Mouse (Mus musculus) neural tube, embryonic 14.5 days (tissue): ENCODE measurements around the gene Tceanc2. TPM values are rescaled to one million over a fixed set of nuclear protein-coding genes. Genes with fewer than 3 reads are reported as not detected.

ENCODE experiments used
- ATAC-seq: fragments of 200-750 bp; cut with Nextera tagmentation; 2 replicates; pipeline ENCODE4 v1.8.0; 2017; ENCODE audit warnings: low read depth, mild to moderate bottlenecking, moderate TSS enrichment, moderate library complexity
- H3K27ac ChIP-seq: fragments of 300-500 bp; sonication (generic); 2 replicates; pipeline ENCODE4 v1.5.1; 2014; ENCODE audit warnings: low read depth, mild to moderate bottlenecking, control low read depth, low read length, moderate library complexity, mixed read lengths
- H3K27me3 ChIP-seq: fragments of 300-500 bp; sonication (generic); 2 replicates; pipeline ENCODE4 v1.6.1; 2014; ENCODE audit warnings: low read length; ENCODE audit not compliant: control insufficient read depth, insufficient read depth
- H3K36me3 ChIP-seq: fragments of 300-500 bp; sonication (generic); 2 replicates; pipeline ENCODE4 v1.6.1; 2014; ENCODE audit warnings: low read length, mixed read lengths; ENCODE audit not compliant: control insufficient read depth, insufficient read depth
- H3K4me1 ChIP-seq: fragments of 300-500 bp; sonication (generic); 2 replicates; pipeline ENCODE4 v1.6.1; 2014; ENCODE audit warnings: low read length; ENCODE audit not compliant: control insufficient read depth, insufficient read depth
- H3K4me2 ChIP-seq: fragments of 300-500 bp; sonication (generic); 2 replicates; pipeline ENCODE4 v1.6.1; 2014; ENCODE audit warnings: mild to moderate bottlenecking, low read depth, low read length, control low read depth
- H3K4me3 ChIP-seq: fragments of 300-500 bp; sonication (generic); 2 replicates; pipeline ENCODE4 v1.5.1; 2014; ENCODE audit warnings: low read depth, low read length, control low read depth, mixed read lengths
- H3K9ac ChIP-seq: fragments of 300-500 bp; sonication (generic); replicated peaks from 2 replicates; pipeline ENCODE4 v1.6.1; 2014; ENCODE audit warnings: low read depth, mild to moderate bottlenecking, control low read depth, low read length, mixed read lengths
- H3K9me3 ChIP-seq: fragments of 300-500 bp; sonication (generic); 2 replicates; pipeline ENCODE4 v1.6.1; 2016; ENCODE audit warnings: low read length; ENCODE audit not compliant: control insufficient read depth
- WGBS: fragments of 180-500 bp; shearing (Covaris S2); extraction: QIAGEN DNeasy Blood & Tissue Kit; methylation state at CpG from one replicate; pipeline ENCODE4 v1.1.7; 2014; 5-methylcytosine and 5-hydroxymethylcytosine counted together
- polyA plus RNA-seq: library from polyadenylated mRNA; unstranded; fragments of >200 nt; fragmentation: Nextera tagmentation; extraction: Ambion mirVana; gene quantifications from 2 replicates; pipeline ENCODE4 v1.2.1, GENCODE M21; 2014

The Tceanc2 gene
- 22.7 and 56.4 TPM in 2 replicates for polyA plus RNA-seq

GRCm38 (mm10) chr4:107178830-107179490 lies at the start of gene Tceanc2:
Gene Tceanc2 (minus strand): TSS chr4:107179116.
- under 1% methylated on average over 47 of the region's 47 CpGs for WGBS
- ATAC-seq = peak; percentile 74
- Histone ChIP-seq H3K9me3 (no peaks in the 10 kb centered on the region), H3K36me3 (0 out of 2 replicates have a peak, but pooled peaks cover 5% of the 10 kb centered on the region), H3K4me3 (peak within 1 kb of the TSS; percentile 94), H3K27me3 (no peaks in the 10 kb centered on the region; the same call in 1 of the 2 replicates), H3K9ac (peak within 1 kb of the TSS; percentile 91), H3K4me2 (peak within 1 kb of the TSS; percentile 82), H3K4me1 (peaks cover 37% of the 10 kb centered on the region), H3K27ac (peak within 1 kb of the TSS; percentile 97)

DNA sequence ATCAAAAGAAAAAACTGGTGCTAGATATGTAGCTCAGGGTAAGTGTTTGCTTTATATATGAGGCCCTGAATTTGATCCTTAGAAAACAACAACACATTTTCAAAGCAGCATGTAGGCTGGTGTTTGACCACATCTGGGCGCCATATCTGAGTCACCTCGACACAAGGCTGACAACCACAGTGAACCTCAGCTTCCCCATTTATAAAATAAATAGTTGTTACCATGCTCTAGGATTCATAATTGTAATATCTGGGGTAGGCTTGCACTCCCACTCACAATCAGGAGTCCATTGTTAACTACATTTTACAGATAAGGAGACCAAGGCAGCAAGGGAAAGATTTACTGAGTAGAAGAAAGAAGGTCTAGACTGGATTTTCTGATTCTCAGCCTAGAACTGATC lies 47.4 kb upstream of the Tceanc2 start:
- Histone ChIP-seq H3K4me1 (no peaks in the 10 kb centered on the region), H3K4me2 (no peak overlapping the region), H3K9me3 (no peaks in the 10 kb centered on the region), H3K27me3 (no peaks in the 10 kb centered on the region), H3K9ac (no peak overlapping the region), H3K4me3 (no peak overlapping the region), H3K36me3 (no peaks in the 10 kb centered on the region), H3K27ac (no peak overlapping the region)
- 95% methylated on average over 2 of the region's 2 CpGs for WGBS
- ATAC-seq = no peak

DNA sequence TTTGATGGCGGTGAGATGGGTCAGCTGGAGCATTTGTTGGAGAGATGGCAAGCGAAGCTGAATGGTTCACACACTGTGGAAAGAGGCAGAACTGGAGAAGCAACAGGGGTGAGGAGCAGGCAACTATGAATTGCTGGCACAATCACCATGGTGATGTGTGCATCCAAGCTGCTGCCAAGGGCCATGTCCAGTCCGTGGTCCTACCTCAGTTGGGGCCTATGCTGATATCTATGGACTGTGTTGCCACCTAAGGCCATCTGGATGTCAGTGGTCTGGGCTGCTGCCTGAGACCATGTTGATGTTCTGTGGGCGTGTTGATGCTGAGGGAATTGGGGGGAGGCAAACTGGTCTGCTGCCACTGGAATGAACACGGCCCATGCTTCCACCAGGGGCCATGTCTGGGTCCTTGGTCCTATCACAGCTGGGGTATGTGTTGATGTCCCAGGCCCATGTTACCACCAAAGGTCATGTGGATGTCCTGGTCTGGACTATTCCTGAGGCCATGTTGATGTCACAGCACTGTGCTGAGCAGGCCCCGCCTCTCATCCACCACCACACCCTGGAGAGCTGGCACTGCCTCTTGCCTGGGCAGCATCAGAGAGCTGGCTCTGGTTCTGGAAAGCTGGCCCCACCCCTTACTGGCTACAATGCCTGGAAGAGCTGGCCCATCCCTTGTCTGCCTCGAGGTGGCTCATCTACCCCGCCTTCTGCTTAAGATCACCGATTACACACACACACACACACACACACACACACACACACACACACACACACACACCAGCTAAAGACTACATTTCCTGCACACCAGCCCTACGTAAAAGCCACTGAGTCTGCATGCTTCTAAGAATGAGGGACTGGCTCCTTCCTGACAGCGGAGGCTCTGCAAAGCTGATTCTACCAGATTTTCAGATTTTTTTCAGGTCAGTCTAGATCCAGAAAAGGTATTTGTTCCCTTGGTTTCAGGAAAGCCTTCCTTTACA lies 44.6 kb upstream of the Tceanc2 start:
- Histone ChIP-seq H3K4me2 (no peak overlapping the region), H3K9me3 (no peaks in the 10 kb centered on the region), H3K4me3 (no peak overlapping the region), H3K36me3 (no peaks in the 10 kb centered on the region), H3K27me3 (no peaks in the 10 kb centered on the region), H3K9ac (no peak overlapping the region), H3K27ac (no peak overlapping the region), H3K4me1 (no peaks in the 10 kb centered on the region)
- ATAC-seq = no peak
- 89% methylated on average over 8 of the region's 11 CpGs for WGBS

- Histone ChIP-seq H3K4me2 (no peak overlapping the region), H3K4me3 (no peak overlapping the region), H3K36me3 (no peaks in the 10 kb centered on the region), H3K4me1 (no peaks in the 10 kb centered on the region), H3K27ac (no peak overlapping the region), H3K27me3 (no peaks in the 10 kb centered on the region), H3K9ac (no peak overlapping the region), H3K9me3 (no peaks in the 10 kb centered on the region)
- ATAC-seq = no peak
- WGBS = 94% methylated on average over 5 of the region's 5 CpGs
Observed at GRCm38 (mm10) chr4:107221524-107221923, 42.6 kb upstream of the Tceanc2 start.

DNA sequence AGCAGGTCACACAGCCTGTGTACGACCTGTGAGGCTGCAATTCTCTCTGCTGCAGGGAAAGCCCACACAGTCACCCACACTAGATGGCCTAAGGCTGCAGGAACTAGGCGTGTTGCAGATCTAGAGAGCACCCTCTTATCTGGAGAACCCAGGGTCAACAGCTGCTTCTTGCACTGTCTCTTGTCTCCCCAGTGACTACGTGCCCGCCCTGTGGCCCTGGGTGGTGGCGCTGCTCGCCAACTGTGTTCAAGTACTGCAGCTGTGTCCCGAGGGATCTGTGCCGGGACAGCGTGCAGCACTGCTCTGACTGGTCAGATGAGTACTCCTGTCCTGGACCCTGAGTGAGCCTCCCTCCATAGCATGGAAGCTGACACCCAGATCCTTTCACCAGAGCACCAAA lies 38.7 kb upstream of the Tceanc2 start:
- no peak overlapping the region for H3K9ac ChIP-seq
- H3K4me1 ChIP-seq = no peaks in the 10 kb centered on the region
- ATAC-seq = no peak
- no peaks in the 10 kb centered on the region for H3K9me3 ChIP-seq
- 86% methylated on average over 9 of the region's 9 CpGs for WGBS
- H3K4me2 ChIP-seq = no peak overlapping the region
- H3K27me3 ChIP-seq = no peaks in the 10 kb centered on the region
- no peak overlapping the region for H3K4me3 ChIP-seq
- no peaks in the 10 kb centered on the region for H3K36me3 ChIP-seq
- H3K27ac ChIP-seq = no peak overlapping the region

- H3K4me2 ChIP-seq = no peak overlapping the region
- H3K36me3 ChIP-seq = 0 out of 2 replicates have a peak, but pooled peaks cover 7% of the 10 kb centered on the region
- H3K9ac ChIP-seq = no peak overlapping the region
- no peak overlapping the region for H3K27ac ChIP-seq
- H3K27me3 ChIP-seq = no peaks in the 10 kb centered on the region
- H3K4me1 ChIP-seq = no peaks in the 10 kb centered on the region
- ATAC-seq = no peak
- WGBS = 73% methylated on average over 12 of the region's 12 CpGs
- no peaks in the 10 kb centered on the region for H3K9me3 ChIP-seq
- H3K4me3 ChIP-seq = no peak overlapping the region
Observed at GRCm38 (mm10) chr4:107213279-107214011, 34.5 kb upstream of the Tceanc2 start.

DNA sequence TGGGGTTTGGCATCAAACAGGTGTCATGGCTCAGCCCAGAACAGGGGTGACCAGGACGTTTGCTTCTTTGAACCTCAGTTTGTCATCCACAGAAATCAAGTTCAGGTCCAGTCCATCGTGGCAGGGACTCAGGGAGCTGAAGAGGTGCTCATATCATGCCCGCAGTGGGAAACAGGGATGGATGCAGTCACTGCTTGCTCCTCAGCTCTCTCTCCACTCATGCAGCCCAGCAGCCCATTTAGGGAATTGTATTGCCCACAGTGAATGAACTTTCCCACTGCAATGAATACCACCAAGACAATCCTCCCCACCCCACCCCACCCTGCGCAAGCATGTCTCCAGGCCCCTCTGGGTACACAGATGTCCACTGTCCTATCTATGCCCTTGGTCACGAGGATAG lies 33.0 kb upstream of the Tceanc2 start:
- no peak for ATAC-seq
- no peak overlapping the region for H3K27ac ChIP-seq
- no peak overlapping the region for H3K4me3 ChIP-seq
- H3K27me3 ChIP-seq = no peaks in the 10 kb centered on the region
- H3K9me3 ChIP-seq = no peaks in the 10 kb centered on the region
- 79% methylated on average over 5 of the region's 5 CpGs for WGBS
- H3K9ac ChIP-seq = no peak overlapping the region
- H3K4me1 ChIP-seq = no peaks in the 10 kb centered on the region
- H3K4me2 ChIP-seq = no peak overlapping the region
- H3K36me3 ChIP-seq = 0 out of 2 replicates have a peak, but pooled peaks cover 8% of the 10 kb centered on the region

GRCm38 (mm10) chr4:107211465-107211864 lies 32.5 kb upstream of the Tceanc2 start:
- Histone ChIP-seq H3K4me3 (no peak overlapping the region), H3K4me2 (no peak overlapping the region), H3K9me3 (no peaks in the 10 kb centered on the region), H3K27me3 (no peaks in the 10 kb centered on the region), H3K36me3 (0 out of 2 replicates have a peak, but pooled peaks cover 8% of the 10 kb centered on the region), H3K27ac (no peak overlapping the region), H3K9ac (no peak overlapping the region), H3K4me1 (no peaks in the 10 kb centered on the region)
- ATAC-seq = no peak
- 67% methylated on average over 4 of the region's 4 CpGs for WGBS
